In genomic region chr3:34569998-34570397, GRCm38 (mm10) we compare ENCODE assay signal across 10 mouse cellular contexts.
DNase-seq lines count a peak whose midpoint lies in the region; ATAC-seq lines count a peak whose summit lies in the region.
"Had no signal": no experiment of that assay in that cellular context is flagged by ENCODE, and none has a peak within 500 bp of the region (broad histone marks: within the 10 kb centered on the region; RNA-seq: fewer than 3 reads in every experiment).

No protein-coding gene starts in this region.

- peaks cover 4% of the 10 kb centered on the region; the same call in 1 of the 2 replicates for H3K27me3 ChIP-seq in midbrain, embryonic 10.5 days (ENCODE audit: low read depth, poor library complexity, severe bottlenecking)
- H3K27me3 ChIP-seq in midbrain, embryonic 11.5 days (ENCODE audit: control insufficient read depth, insufficient read depth, low read length): no peaks in the 10 kb centered on the region
- no peaks in the 10 kb centered on the region for H3K27me3 ChIP-seq in embryonic facial prominence, embryonic 14.5 days (replicated peaks; ENCODE audit: control insufficient read depth, insufficient read depth, low read length)
- H3K27me3 ChIP-seq in heart, embryonic 13.5 days (replicated peaks): no peaks in the 10 kb centered on the region

- H3K4me3 ChIP-seq in midbrain, embryonic 10.5 days: no peak overlapping the region
- H3K4me3 ChIP-seq in midbrain, embryonic 11.5 days (ENCODE audit: low read depth, low read length): no peak overlapping the region
- H3K4me3 ChIP-seq in embryonic facial prominence, embryonic 14.5 days (ENCODE audit: low read depth, low read length): peak overlapping the region; percentile 6; the same call in 1 of the 2 replicates
- no peak overlapping the region for H3K4me3 ChIP-seq in heart, embryonic 13.5 days
- H3K4me3 ChIP-seq: erythroblast, embryonic 14.5 days had no signal

- peaks cover 85% of the 10 kb centered on the region for H3K4me1 ChIP-seq in midbrain, embryonic 10.5 days
- H3K4me1 ChIP-seq in midbrain, embryonic 11.5 days (ENCODE audit: control insufficient read depth, insufficient read depth, low read length): peaks cover 43% of the 10 kb centered on the region
- peaks cover 6% of the 10 kb centered on the region; the same call in 1 of the 2 replicates for H3K4me1 ChIP-seq in embryonic facial prominence, embryonic 14.5 days (ENCODE audit: control insufficient read depth, insufficient read depth, low read length)
- H3K4me1 ChIP-seq in heart, embryonic 13.5 days: peaks cover 6% of the 10 kb centered on the region; the same call in 1 of the 2 replicates

- H3K9ac ChIP-seq in midbrain, embryonic 11.5 days (ENCODE audit: low read length): no peak overlapping the region
- H3K9ac ChIP-seq in embryonic facial prominence, embryonic 14.5 days (ENCODE audit: low read depth, low read length): peak overlapping the region; percentile 35; the same call in 1 of the 2 replicates
- H3K9ac ChIP-seq in heart, embryonic 13.5 days: no peak overlapping the region

- whole genome bisulfite sequencing in midbrain, embryonic 10.5 days: 71% methylated on average over 10 of the region's 10 CpGs
- 84% methylated on average over 10 of the region's 10 CpGs for WGBS in midbrain, embryonic 11.5 days
- 21% methylated on average over 9 of the region's 10 CpGs for WGBS in embryonic facial prominence, embryonic 14.5 days
- WGBS in heart, embryonic 13.5 days: 69% methylated on average over 10 of the region's 10 CpGs

- no peaks in the 10 kb centered on the region for H3K9me3 ChIP-seq in midbrain, embryonic 10.5 days (replicated peaks)
- H3K9me3 ChIP-seq in midbrain, embryonic 11.5 days (ENCODE audit: control insufficient read depth, low read length): no peaks in the 10 kb centered on the region
- no peaks in the 10 kb centered on the region for H3K9me3 ChIP-seq in embryonic facial prominence, embryonic 14.5 days (ENCODE audit: control insufficient read depth, low read length)
- no peaks in the 10 kb centered on the region for H3K9me3 ChIP-seq in heart, embryonic 13.5 days

- H3K4me2 ChIP-seq in midbrain, embryonic 11.5 days: no peak overlapping the region
- peak overlapping the region; percentile 47 for H3K4me2 ChIP-seq in embryonic facial prominence, embryonic 14.5 days (ENCODE audit: low read depth, low read length)
- peak overlapping the region; percentile 31; the same call in 1 of the 2 replicates for H3K4me2 ChIP-seq in heart, embryonic 13.5 days

- ATAC-seq in midbrain, embryonic 11.5 days (ENCODE audit: low FRiP score): no peak
- ATAC-seq in embryonic facial prominence, embryonic 14.5 days (ENCODE audit: low read depth): peak; percentile 70
- no peak for ATAC-seq in heart, embryonic 13.5 days (ENCODE audit: extremely low read depth, insufficient number of reproducible peaks, low FRiP score, low TSS enrichment)

- H3K27ac ChIP-seq in midbrain, embryonic 10.5 days (replicated peaks): peak overlapping the region; percentile 23; the same call in 1 of the 2 replicates
- no peak overlapping the region for H3K27ac ChIP-seq in midbrain, embryonic 11.5 days (ENCODE audit: low read depth, low read length)
- H3K27ac ChIP-seq in embryonic facial prominence, embryonic 14.5 days (replicated peaks; ENCODE audit: low read depth, low read length): peak overlapping the region; percentile 39; the same call in 1 of the 2 replicates
- no peak overlapping the region for H3K27ac ChIP-seq in heart, embryonic 13.5 days (replicated peaks)
- H3K27ac ChIP-seq: kidney, postnatal 0 days had no signal

- peaks cover 16% of the 10 kb centered on the region; the same call in 1 of the 2 replicates for H3K36me3 ChIP-seq in midbrain, embryonic 10.5 days
- H3K36me3 ChIP-seq in midbrain, embryonic 11.5 days (ENCODE audit: control insufficient read depth, insufficient read depth, low read length): no peaks in the 10 kb centered on the region
- H3K36me3 ChIP-seq in embryonic facial prominence, embryonic 14.5 days (ENCODE audit: control insufficient read depth, insufficient read depth, low read length): no peaks in the 10 kb centered on the region
- no peaks in the 10 kb centered on the region for H3K36me3 ChIP-seq in heart, embryonic 13.5 days

- no peak for DNase-seq in midbrain, embryonic 10.5 days (ENCODE audit: low spot score)
- no peak for DNase-seq in midbrain, embryonic 11.5 days (ENCODE audit: low spot score, missing footprints)
- DNase-seq in embryonic facial prominence, embryonic 14.5 days (ENCODE audit: low spot score): peak; percentile 77
- peak; percentile 67 for DNase-seq in skeletal muscle tissue, adult 2 months (ENCODE audit: low read depth, low spot score)
- DNase-seq in kidney, postnatal 14 days: no peak
- no peak for DNase-seq in lung, adult 18-20 months
- DNase-seq: liver had no signal

Comparison
In these comparisons a context has a peak if more than half of its experiments do, and no peak if none do; other contexts are left out.
1. H3K27ac ChIP-seq: peak in midbrain, embryonic 10.5 days (single experiment) and embryonic facial prominence, embryonic 14.5 days (single experiment); none in midbrain, embryonic 11.5 days (single experiment) and heart, embryonic 13.5 days (single experiment).
2. DNase-seq: peak in embryonic facial prominence, embryonic 14.5 days (single experiment) and skeletal muscle tissue, adult 2 months (single experiment); none in midbrain, embryonic 10.5 days (single experiment), midbrain, embryonic 11.5 days (single experiment), kidney, postnatal 14 days (single experiment) and lung, adult 18-20 months (0 of 2).